Mouse (Mus musculus): ENCODE measurements around the gene Lsm7. TPM values are rescaled to one million over a fixed set of nuclear protein-coding genes. Genes with fewer than 3 reads are reported as not detected.

Gene Lsm7
- polyA plus RNA-seq, 1 experiment, result 135 TPM

- peaks cover 3% of the 10 kb centered on the region for H3K4me1 ChIP-seq (ENCODE audit: control insufficient read depth, insufficient read depth, low read length)
- TF ChIP-seq POLR2A (IDR thresholded peaks at IDR 0.05; ENCODE audit: insufficient read depth, low read length) (no peak), EP300 (IDR thresholded peaks at IDR 0.05; ENCODE audit: insufficient read depth, low read depth, low read length) (no peak), CTCF (IDR thresholded peaks at IDR 0.05; ENCODE audit: low read depth, low read length) (no peak)
- no peak overlapping the region for H3K27ac ChIP-seq (ENCODE audit: insufficient read depth, low read length)
- no peak overlapping the region for H3K9ac ChIP-seq (ENCODE audit: low read depth, poor library complexity, severe bottlenecking)
- no peaks in the 10 kb centered on the region for H3K27me3 ChIP-seq (ENCODE audit: control insufficient read depth, insufficient read depth, low read length, poor library complexity, severe bottlenecking)
- H3K9me3 ChIP-seq (replicated peaks; ENCODE audit: control insufficient read depth, insufficient read depth, low read length, poor library complexity, severe bottlenecking), result no peaks in the 10 kb centered on the region
- H3K4me3 ChIP-seq (ENCODE audit: low read depth, low read length), result no peak overlapping the region
- peaks cover 20% of the 10 kb centered on the region for H3K36me3 ChIP-seq (ENCODE audit: control insufficient read depth, insufficient read depth, low read length, poor library complexity, severe bottlenecking)
Observed at GRCm38 (mm10) chr10:80805322-80805721, 49.7 kb downstream of the Lsm7 start.

GRCm38 (mm10) chr10:80804916-80805315 lies 50.1 kb downstream of the Lsm7 start, which contains the start of gene Amh:
TSS of gene Amh (plus strand) at chr10:80805243.
- H3K27me3 ChIP-seq (ENCODE audit: control insufficient read depth, insufficient read depth, low read length, poor library complexity, severe bottlenecking), result no peaks in the 10 kb centered on the region
- H3K4me1 ChIP-seq (ENCODE audit: control insufficient read depth, insufficient read depth, low read length), result peaks cover 3% of the 10 kb centered on the region
- H3K9me3 ChIP-seq (replicated peaks; ENCODE audit: control insufficient read depth, insufficient read depth, low read length, poor library complexity, severe bottlenecking), result no peaks in the 10 kb centered on the region
- H3K27ac ChIP-seq (ENCODE audit: insufficient read depth, low read length), result no peak within 1 kb of the TSS
- no peak within 1 kb of the TSS for H3K9ac ChIP-seq (ENCODE audit: low read depth, poor library complexity, severe bottlenecking)
- H3K36me3 ChIP-seq (ENCODE audit: control insufficient read depth, insufficient read depth, low read length, poor library complexity, severe bottlenecking), result peaks cover 20% of the 10 kb centered on the region
- H3K4me3 ChIP-seq (ENCODE audit: low read depth, low read length), result no peak within 1 kb of the TSS; the same call in 1 of the 2 replicates
- TF ChIP-seq POLR2A (IDR thresholded peaks at IDR 0.05; ENCODE audit: insufficient read depth, low read length) (no peak), CTCF (IDR thresholded peaks at IDR 0.05; ENCODE audit: low read depth, low read length) (no peak), EP300 (IDR thresholded peaks at IDR 0.05; ENCODE audit: insufficient read depth, low read depth, low read length) (no peak)

DNA sequence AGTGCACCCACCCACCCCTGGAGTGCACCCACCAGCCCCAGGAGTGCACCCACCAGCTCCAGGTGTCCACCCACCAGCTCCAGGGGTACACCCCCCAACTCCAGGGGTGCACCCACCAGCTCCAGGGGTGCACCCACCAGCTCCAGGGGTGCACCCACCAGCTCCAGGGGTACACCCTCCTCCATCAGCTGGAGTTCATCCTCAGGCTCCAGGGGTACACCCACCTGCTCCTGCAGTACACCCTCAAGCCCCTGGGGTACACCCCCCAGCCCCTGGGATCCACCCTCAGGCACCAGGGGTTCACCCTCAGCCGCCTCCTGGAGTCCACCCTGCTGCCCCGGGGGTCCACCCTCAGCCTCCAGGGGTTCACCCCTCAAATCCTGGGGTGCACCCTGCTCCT lies 50.7 kb downstream of the Lsm7 start:
- Histone ChIP-seq H3K27ac (ENCODE audit: insufficient read depth, low read length) (no peak overlapping the region), H3K9ac (ENCODE audit: low read depth, poor library complexity, severe bottlenecking) (no peak overlapping the region), H3K4me3 (ENCODE audit: low read depth, low read length) (no peak overlapping the region), H3K9me3 (replicated peaks; ENCODE audit: control insufficient read depth, insufficient read depth, low read length, poor library complexity, severe bottlenecking) (no peaks in the 10 kb centered on the region), H3K27me3 (ENCODE audit: control insufficient read depth, insufficient read depth, low read length, poor library complexity, severe bottlenecking) (no peaks in the 10 kb centered on the region), H3K4me1 (ENCODE audit: control insufficient read depth, insufficient read depth, low read length) (peaks cover 3% of the 10 kb centered on the region), H3K36me3 (ENCODE audit: control insufficient read depth, insufficient read depth, low read length, poor library complexity, severe bottlenecking) (peaks cover 20% of the 10 kb centered on the region)
- no peak for TF ChIP-seq EP300 (IDR thresholded peaks at IDR 0.05; ENCODE audit: insufficient read depth, low read depth, low read length)
- no peak for TF ChIP-seq CTCF (IDR thresholded peaks at IDR 0.05; ENCODE audit: low read depth, low read length)
- no peak for TF ChIP-seq POLR2A (IDR thresholded peaks at IDR 0.05; ENCODE audit: insufficient read depth, low read length)

DNA sequence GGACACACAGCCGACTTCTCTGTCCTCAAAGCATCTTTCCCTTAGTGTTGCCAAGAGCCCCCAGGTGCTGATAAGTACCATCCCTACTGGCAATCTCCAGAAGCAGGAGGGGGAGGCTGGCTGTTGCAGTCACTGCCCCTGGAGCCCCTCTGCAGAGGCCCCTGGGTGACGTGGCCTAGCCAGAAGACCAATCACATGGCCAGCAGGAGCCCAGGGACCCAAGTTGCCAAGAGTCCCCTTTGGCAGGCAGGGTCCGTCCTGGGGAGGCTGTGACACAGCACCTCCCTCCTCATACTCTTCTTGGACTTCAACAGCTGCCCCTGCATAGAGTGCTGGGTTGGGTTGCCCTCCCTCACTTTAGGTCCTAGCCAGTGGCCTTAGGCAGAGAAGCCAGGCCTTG lies 52.0 kb downstream of the Lsm7 start:
- H3K27me3 ChIP-seq (ENCODE audit: control insufficient read depth, insufficient read depth, low read length, poor library complexity, severe bottlenecking), result no peaks in the 10 kb centered on the region
- H3K9ac ChIP-seq (ENCODE audit: low read depth, poor library complexity, severe bottlenecking), result no peak overlapping the region
- TF ChIP-seq CTCF (IDR thresholded peaks at IDR 0.05; ENCODE audit: low read depth, low read length) (no peak), EP300 (IDR thresholded peaks at IDR 0.05; ENCODE audit: insufficient read depth, low read depth, low read length) (no peak), POLR2A (IDR thresholded peaks at IDR 0.05; ENCODE audit: insufficient read depth, low read length) (no peak)
- H3K4me1 ChIP-seq (ENCODE audit: control insufficient read depth, insufficient read depth, low read length), result no peaks in the 10 kb centered on the region
- H3K36me3 ChIP-seq (ENCODE audit: control insufficient read depth, insufficient read depth, low read length, poor library complexity, severe bottlenecking), result peaks cover 20% of the 10 kb centered on the region
- H3K27ac ChIP-seq (ENCODE audit: insufficient read depth, low read length), result no peak overlapping the region
- no peaks in the 10 kb centered on the region for H3K9me3 ChIP-seq (replicated peaks; ENCODE audit: control insufficient read depth, insufficient read depth, low read length, poor library complexity, severe bottlenecking)
- no peak overlapping the region for H3K4me3 ChIP-seq (ENCODE audit: low read depth, low read length)

Other genes with a start within 250 kb of the Lsm7 start
- 2.4 and 2.8 TPM in 2 replicates for gene Gm49322, start 249.2 kb downstream of the Lsm7 start, polyA plus RNA-seq (2011; ENCODE audit: insufficient read depth, insufficient read length, low read depth, missing spikeins)
- gene Csnk1g2, start 232.4 kb downstream of the Lsm7 start, polyA plus RNA-seq (2011; ENCODE audit: insufficient read depth, insufficient read length, low read depth, missing spikeins), result 82.7 and 84.6 TPM in 2 replicates
- gene Btbd2, start 198.1 kb downstream of the Lsm7 start, polyA plus RNA-seq (2011; ENCODE audit: insufficient read depth, insufficient read length, low read depth, missing spikeins), result 45.6 and 47.1 TPM in 2 replicates
- 54.6 and 57.4 TPM in 2 replicates for gene Mknk2, start 177.1 kb downstream of the Lsm7 start, polyA plus RNA-seq (2011; ENCODE audit: insufficient read depth, insufficient read length, low read depth, missing spikeins)
- gene Mob3a, start 153.2 kb downstream of the Lsm7 start, polyA plus RNA-seq (2011; ENCODE audit: insufficient read depth, insufficient read length, low read depth, missing spikeins), result 17.5 and 19.8 TPM in 2 replicates
- gene Izumo4, start 153.0 kb downstream of the Lsm7 start, polyA plus RNA-seq (2011; ENCODE audit: insufficient read depth, insufficient read length, low read depth, missing spikeins), result 7.2 and 9.6 TPM in 2 replicates
- gene Ap3d1, start 112.9 kb downstream of the Lsm7 start, polyA plus RNA-seq (2011; ENCODE audit: insufficient read depth, insufficient read length, low read depth, missing spikeins), result 53.8 and 55.2 TPM in 2 replicates
- 42.6 and 48.3 TPM in 2 replicates for gene Dot1l, start 100.0 kb downstream of the Lsm7 start, polyA plus RNA-seq (2011; ENCODE audit: insufficient read depth, insufficient read length, low read depth, missing spikeins)
- gene Sf3a2, start 57.0 kb downstream of the Lsm7 start, polyA plus RNA-seq (2011; ENCODE audit: insufficient read depth, insufficient read length, low read depth, missing spikeins), result 90.1 and 100 TPM in 2 replicates
- 73.5 and 81.6 TPM in 2 replicates for gene Plekhj1, start 56.6 kb downstream of the Lsm7 start, polyA plus RNA-seq (2011; ENCODE audit: insufficient read depth, insufficient read length, low read depth, missing spikeins)
- 0.40 TPM in 1 of 2 replicates, not detected in the other for gene Amh, start 50.0 kb downstream of the Lsm7 start, polyA plus RNA-seq (2011; ENCODE audit: insufficient read depth, insufficient read length, low read depth, missing spikeins)
- gene Jsrp1, start 41.7 kb downstream of the Lsm7 start, polyA plus RNA-seq (2011; ENCODE audit: insufficient read depth, insufficient read length, low read depth, missing spikeins), result 0.85 TPM in 1 of 2 replicates, not detected in the other
- gene Oaz1, start 28.6 kb downstream of the Lsm7 start, polyA plus RNA-seq (2011; ENCODE audit: insufficient read depth, insufficient read length, low read depth, missing spikeins), result 471 and 498 TPM in 2 replicates
- gene Lingo3, start 11.2 kb downstream of the Lsm7 start, polyA plus RNA-seq (2011; ENCODE audit: insufficient read depth, insufficient read length, low read depth, missing spikeins), result 1.2 and 2.4 TPM in 2 replicates
- 5.9 and 7.6 TPM in 2 replicates for gene Sppl2b, start 66 bp upstream of the Lsm7 start, polyA plus RNA-seq (2011; ENCODE audit: insufficient read depth, insufficient read length, low read depth, missing spikeins)
- 0.22 TPM in 1 of 2 replicates, not detected in the other for gene Tmprss9, start 16.6 kb upstream of the Lsm7 start, polyA plus RNA-seq (2011; ENCODE audit: insufficient read depth, insufficient read length, low read depth, missing spikeins)
- gene Timm13, start 45.8 kb upstream of the Lsm7 start, polyA plus RNA-seq (2011; ENCODE audit: insufficient read depth, insufficient read length, low read depth, missing spikeins), result 135 and 146 TPM in 2 replicates
- gene Lmnb2, start 63.0 kb upstream of the Lsm7 start, polyA plus RNA-seq (2011; ENCODE audit: insufficient read depth, insufficient read length, low read depth, missing spikeins), result 25.9 and 28.2 TPM in 2 replicates
- gene Gadd45b, start 74.9 kb upstream of the Lsm7 start, polyA plus RNA-seq (2011; ENCODE audit: insufficient read depth, insufficient read length, low read depth, missing spikeins), result 80.7 and 86.3 TPM in 2 replicates
- gene Gng7, start 159.7 kb upstream of the Lsm7 start, polyA plus RNA-seq (2011; ENCODE audit: insufficient read depth, insufficient read length, low read depth, missing spikeins), result 4.1 TPM in 2 replicates
- 0.27 and 0.90 TPM in 2 replicates for gene Diras1, start 170.5 kb upstream of the Lsm7 start, polyA plus RNA-seq (2011; ENCODE audit: insufficient read depth, insufficient read length, low read depth, missing spikeins)
- 2.8 and 4.5 TPM in 2 replicates for gene Slc39a3, start 182.2 kb upstream of the Lsm7 start, polyA plus RNA-seq (2011; ENCODE audit: insufficient read depth, insufficient read length, low read depth, missing spikeins)
- gene Sgta, start 205.0 kb upstream of the Lsm7 start, polyA plus RNA-seq (2011; ENCODE audit: insufficient read depth, insufficient read length, low read depth, missing spikeins), result 107 and 110 TPM in 2 replicates
- gene Thop1, start 214.8 kb upstream of the Lsm7 start, polyA plus RNA-seq (2011; ENCODE audit: insufficient read depth, insufficient read length, low read depth, missing spikeins), result 77.4 and 81.3 TPM in 2 replicates
- 0.68 TPM in 1 of 2 replicates, not detected in the other for gene Creb3l3, start 243.7 kb upstream of the Lsm7 start, polyA plus RNA-seq (2011; ENCODE audit: insufficient read depth, insufficient read length, low read depth, missing spikeins)

Data from ES-Bruce4 (cell line).